ENCODE assay signal across 8 mouse cellular contexts in genomic region chr17:46704887-46705835, GRCm38 (mm10). TPM values are rescaled to one million over a fixed set of nuclear protein-coding genes. Genes with fewer than 3 reads are reported as not detected.
A peak's percentile ranks its signal among the peaks of the same experiment; 100 is the strongest.
DNase-seq lines count a peak whose midpoint lies in the region; ATAC-seq and TF ChIP-seq lines count a peak whose summit lies in the region.

TSS of gene Ppp2r5d (minus strand) at chr17:46705111.

- H3K4me1 ChIP-seq in ES-Bruce4 (ENCODE audit: control insufficient read depth, insufficient read depth, low read length) = peaks cover 4% of the 10 kb centered on the region
- H3K4me1 ChIP-seq in forebrain, embryonic 13.5 days = peaks cover 36% of the 10 kb centered on the region
- H3K4me1 ChIP-seq in liver, postnatal 0 days (ENCODE audit: insufficient read depth) = peaks cover 21% of the 10 kb centered on the region
- peaks cover 31% of the 10 kb centered on the region for H3K4me1 ChIP-seq in neural tube, embryonic 14.5 days (ENCODE audit: control insufficient read depth, insufficient read depth, low read length)

- H3K4me3 ChIP-seq in ES-Bruce4 (ENCODE audit: low read depth, low read length) = peak within 1 kb of the TSS; percentile 84
- H3K4me3 ChIP-seq in forebrain, embryonic 13.5 days = peak within 1 kb of the TSS; percentile 94
- H3K4me3 ChIP-seq in liver, postnatal 0 days (ENCODE audit: low read depth, low read length) = peak within 1 kb of the TSS; percentile 96
- H3K4me3 ChIP-seq in neural tube, embryonic 14.5 days (ENCODE audit: low read depth, low read length) = peak within 1 kb of the TSS; percentile 88

- peak; percentile 98 for TF ChIP-seq POLR2A in ES-Bruce4 (IDR thresholded peaks at IDR 0.05; ENCODE audit: insufficient read depth, low read length)

- WGBS in forebrain, embryonic 13.5 days = 2% methylated on average over 48 of the region's 48 CpGs
- WGBS in large intestine, adult 2 months = under 1% methylated on average over 48 of the region's 48 CpGs
- WGBS in liver, postnatal 0 days (ENCODE audit: insufficient replicate concordance) = under 1% methylated on average over 48 of the region's 48 CpGs
- WGBS in neural tube, embryonic 14.5 days = 1% methylated on average over 47 of the region's 48 CpGs

- DNase-seq in heart, postnatal 10 days = peak; percentile 98 to 99
- peak; percentile 96 for DNase-seq in large intestine, adult 2 months (ENCODE audit: low read depth, low spot score)
- peak; percentile 96 for DNase-seq in liver, postnatal 0 days
- peak; percentile 96 for DNase-seq in testis, postnatal 10 days (ENCODE audit: low spot score)

- peak within 1 kb of the TSS; percentile 98 for H3K9ac ChIP-seq in ES-Bruce4 (ENCODE audit: low read depth, poor library complexity, severe bottlenecking)
- H3K9ac ChIP-seq in forebrain, embryonic 13.5 days = peak within 1 kb of the TSS; percentile 97
- peak within 1 kb of the TSS; percentile 94 for H3K9ac ChIP-seq in liver, postnatal 0 days (replicated peaks)
- peak within 1 kb of the TSS; percentile 90 for H3K9ac ChIP-seq in neural tube, embryonic 14.5 days (replicated peaks; ENCODE audit: low read depth, low read length)

- no peak for TF ChIP-seq EP300 in ES-Bruce4 (IDR thresholded peaks at IDR 0.05; ENCODE audit: insufficient read depth, low read depth, low read length)
- TF ChIP-seq EP300 in liver, postnatal 0 days (IDR thresholded peaks at IDR 0.05; ENCODE audit: low read depth) = no peak

- peak within 1 kb of the TSS; percentile 64 for H3K27ac ChIP-seq in ES-Bruce4 (ENCODE audit: insufficient read depth, low read length)
- H3K27ac ChIP-seq in forebrain, embryonic 13.5 days = peak within 1 kb of the TSS; percentile 88
- peak within 1 kb of the TSS; percentile 85 for H3K27ac ChIP-seq in liver, postnatal 0 days (ENCODE audit: low read depth)
- H3K27ac ChIP-seq in neural tube, embryonic 14.5 days (ENCODE audit: low read depth, low read length) = peak within 1 kb of the TSS; percentile 89

- no peaks in the 10 kb centered on the region for H3K9me3 ChIP-seq in ES-Bruce4 (replicated peaks; ENCODE audit: control insufficient read depth, insufficient read depth, low read length, poor library complexity, severe bottlenecking)
- H3K9me3 ChIP-seq in forebrain, embryonic 13.5 days (replicated peaks) = no peaks in the 10 kb centered on the region
- H3K9me3 ChIP-seq in liver, postnatal 0 days (ENCODE audit: low read length) = no peaks in the 10 kb centered on the region
- H3K9me3 ChIP-seq in neural tube, embryonic 14.5 days (ENCODE audit: control insufficient read depth, low read length) = no peaks in the 10 kb centered on the region

- H3K4me2 ChIP-seq in forebrain, embryonic 13.5 days = peak within 1 kb of the TSS; percentile 69
- peak within 1 kb of the TSS; percentile 96 for H3K4me2 ChIP-seq in liver, postnatal 0 days (ENCODE audit: low read depth, low read length)
- peak within 1 kb of the TSS; percentile 95 for H3K4me2 ChIP-seq in neural tube, embryonic 14.5 days (ENCODE audit: low read depth, low read length)

- peak; percentile 95 for ATAC-seq in cerebellum, adult (ENCODE audit: insufficient number of reproducible peaks, low FRiP score, low TSS enrichment)
- ATAC-seq in forebrain, embryonic 13.5 days = peak; percentile 97
- ATAC-seq in liver, postnatal 0 days = peak; percentile 97
- peak; percentile 95 for ATAC-seq in neural tube, embryonic 14.5 days (ENCODE audit: low read depth)

- intact Hi-C loops in heart, postnatal 10 days (cut with DNase I) = loop anchor here (10.0 kb wide), 1 partner anchor 150 kb away; the partner anchor contains the start of gene Srf

- H3K36me3 ChIP-seq in ES-Bruce4 (ENCODE audit: control insufficient read depth, insufficient read depth, low read length, poor library complexity, severe bottlenecking) = no peaks in the 10 kb centered on the region
- H3K36me3 ChIP-seq in forebrain, embryonic 13.5 days (ENCODE audit: poor library complexity, severe bottlenecking) = 0 out of 2 replicates have a peak, but pooled peaks cover 4% of the 10 kb centered on the region
- H3K36me3 ChIP-seq in liver, postnatal 0 days (replicated peaks; ENCODE audit: insufficient read depth, low read length) = no peaks in the 10 kb centered on the region; the same call in 1 of the 2 replicates
- no peaks in the 10 kb centered on the region for H3K36me3 ChIP-seq in neural tube, embryonic 14.5 days (ENCODE audit: control insufficient read depth, insufficient read depth, low read length)

- no peak for TF ChIP-seq CTCF in ES-Bruce4 (IDR thresholded peaks at IDR 0.05; ENCODE audit: low read depth, low read length)
- TF ChIP-seq CTCF in liver, postnatal 0 days (IDR thresholded peaks at IDR 0.05; ENCODE audit: low read depth) = no peak

- no peaks in the 10 kb centered on the region for H3K27me3 ChIP-seq in ES-Bruce4 (ENCODE audit: control insufficient read depth, insufficient read depth, low read length, poor library complexity, severe bottlenecking)
- no peaks in the 10 kb centered on the region for H3K27me3 ChIP-seq in forebrain, embryonic 13.5 days
- H3K27me3 ChIP-seq in liver, postnatal 0 days (ENCODE audit: insufficient read depth, low read length) = no peaks in the 10 kb centered on the region
- no peaks in the 10 kb centered on the region for H3K27me3 ChIP-seq in neural tube, embryonic 14.5 days (ENCODE audit: control insufficient read depth, insufficient read depth, low read length)

RNA-seq across cellular contexts. Expression of gene Ppp2r5d, which starts in this region (rescaled TPM):
- 97.3 and 99.4 TPM in 2 replicates for polyA plus RNA-seq in ES-Bruce4 (2011; ENCODE audit: insufficient read depth, insufficient read length, low read depth, missing spikeins)
- polyA plus RNA-seq in forebrain, embryonic 13.5 days (2015; fragmentation: Nextera tagmentation; extraction: Ambion mirVana) = 85.4 and 103 TPM in 2 replicates
- 10 to 100 TPM; 36.5 to 38.5 TPM for total RNA-seq in heart, postnatal 10 days (2021)
- polyA plus RNA-seq in large intestine, adult 2 months (2012; rRNA removed) = 86.8 and 108 TPM in 2 replicates
- 11.2 and 12.5 TPM in 2 replicates for polyA plus RNA-seq in liver, postnatal 0 days (2015; fragmentation: Nextera tagmentation; extraction: Ambion mirVana)
- 69.9 and 83.9 TPM in 2 replicates for polyA plus RNA-seq in neural tube, embryonic 14.5 days (2014; fragmentation: Nextera tagmentation; extraction: Ambion mirVana)

Comparison
In these comparisons a context has a peak if more than half of its experiments do, and no peak if none do; other contexts are left out.
1. Peak in every context shown above with its lines: DNase-seq, ATAC-seq, H3K4me3 ChIP-seq and H3K27ac ChIP-seq.